Mouse (Mus musculus): ENCODE data around the gene Ntsr1.

Gene Ntsr1

GRCm38 (mm10) chr2:180560245-180560644 is 60.5 kb downstream of the Ntsr1 start:
- in situ Hi-C loops (cut with MboI, MseI), result no loop called here

- in situ Hi-C loops (cut with MboI, MseI), result no loop called here
Observed at GRCm38 (mm10) chr2:180562146-180562545, 62.4 kb downstream of the Ntsr1 start.

GRCm38 (mm10) chr2:180563296-180563695 is 63.5 kb downstream of the Ntsr1 start:
- in situ Hi-C loops (cut with MboI, MseI), result no loop called here

GRCm38 (mm10) chr2:180563841-180564240 is 64.1 kb downstream of the Ntsr1 start:
- in situ Hi-C loops (cut with MboI, MseI), result no loop called here

GRCm38 (mm10) chr2:180566240-180566913 is 66.6 kb downstream of the Ntsr1 start:
- in situ Hi-C loops (cut with MboI, MseI), result no loop called here

GRCm38 (mm10) chr2:180569028-180569643 is 69.4 kb downstream of the Ntsr1 start:
- in situ Hi-C loops (cut with MboI, MseI), result no loop called here

GRCm38 (mm10) chr2:180576482-180576881 is 76.7 kb downstream of the Ntsr1 start:
- in situ Hi-C loops (cut with MboI, MseI), result no loop called here

GRCm38 (mm10) chr2:180578686-180579085 is 78.9 kb downstream of the Ntsr1 start:
- in situ Hi-C loops (cut with MboI, MseI), result no loop called here

- in situ Hi-C loops (cut with MboI, MseI), result no loop called here
Observed at GRCm38 (mm10) chr2:180581002-180581401, 81.2 kb downstream of the Ntsr1 start, which contains the start of gene Mrgbp. Mrgbp (plus strand) TSS chr2:180581304.

- in situ Hi-C loops (cut with MboI, MseI), result no loop called here
Observed at GRCm38 (mm10) chr2:180582481-180583153, 82.8 kb downstream of the Ntsr1 start.

GRCm38 (mm10) chr2:180583154-180583507 is 83.4 kb downstream of the Ntsr1 start:
- in situ Hi-C loops (cut with MboI, MseI), result no loop called here

- in situ Hi-C loops (cut with MboI, MseI), result loop anchor here (5.0 kb wide), 1 partner anchor 154 kb away; no protein-coding TSS in a partner anchor
Observed at GRCm38 (mm10) chr2:180588736-180589122, 89.0 kb downstream of the Ntsr1 start.

- in situ Hi-C loops (cut with MboI, MseI), result loop anchor here (5.0 kb wide), 1 partner anchor 153 kb away; no protein-coding TSS in a partner anchor
Observed at GRCm38 (mm10) chr2:180589123-180589831, 89.5 kb downstream of the Ntsr1 start, which contains the start of gene Ogfr. Ogfr (plus strand) TSS chr2:180589245.

All from T-helper 2 cell (primary cell).